Mouse (Mus musculus): ENCODE measurements around the gene Six2.

Gene Six2

GRCm38 (mm10) chr17:85688236-85688910 lies at the start of gene Six2:
Gene Six2 (minus strand): TSS chr17:85688274.
- DNase-seq: no peak

GRCm38 (mm10) chr17:85737090-85737780 lies 49.2 kb upstream of the Six2 start:
- DNase-seq: no peak

GRCm38 (mm10) chr17:85731329-85731728 lies 43.3 kb upstream of the Six2 start:
- no peak for DNase-seq

- no peak for DNase-seq
These were observed 42.3 kb upstream of the Six2 start for GRCm38 (mm10) chr17:85730231-85731015.

GRCm38 (mm10) chr17:85728071-85728718 lies 40.1 kb upstream of the Six2 start:
- no peak for DNase-seq

GRCm38 (mm10) chr17:85725988-85726387 lies 37.9 kb upstream of the Six2 start:
- DNase-seq: no peak

GRCm38 (mm10) chr17:85723166-85723565 lies 35.1 kb upstream of the Six2 start:
- no peak for DNase-seq

- no peak for DNase-seq
These were observed 29.2 kb upstream of the Six2 start for GRCm38 (mm10) chr17:85717266-85717665.

GRCm38 (mm10) chr17:85715784-85716183 lies 27.7 kb upstream of the Six2 start:
- DNase-seq: no peak

- no peak for DNase-seq
These were observed 26.3 kb upstream of the Six2 start for GRCm38 (mm10) chr17:85714370-85714769.

GRCm38 (mm10) chr17:85712874-85713273 lies 24.8 kb upstream of the Six2 start:
- no peak for DNase-seq

- no peak for DNase-seq
These were observed 16.5 kb upstream of the Six2 start for GRCm38 (mm10) chr17:85704369-85705260.

- peak; percentile 22 for DNase-seq
These were observed 12.0 kb upstream of the Six2 start for GRCm38 (mm10) chr17:85700028-85700427.

GRCm38 (mm10) chr17:85698643-85699042 lies 10.6 kb upstream of the Six2 start:
- DNase-seq: no peak

GRCm38 (mm10) chr17:85697976-85698375 lies 9.9 kb upstream of the Six2 start:
- DNase-seq: no peak

- no peak for DNase-seq
These were observed 6.4 kb upstream of the Six2 start for GRCm38 (mm10) chr17:85694499-85694898.

- no peak for DNase-seq
These were observed 5.0 kb upstream of the Six2 start for GRCm38 (mm10) chr17:85693101-85693500.

- DNase-seq: no peak
These were observed 4.5 kb upstream of the Six2 start for GRCm38 (mm10) chr17:85692594-85692993.

GRCm38 (mm10) chr17:85691701-85692536 lies 3.8 kb upstream of the Six2 start:
- DNase-seq: no peak

GRCm38 (mm10) chr17:85690969-85691335 lies 2.9 kb upstream of the Six2 start:
- no peak for DNase-seq

- no peak for DNase-seq
These were observed 2.4 kb upstream of the Six2 start for GRCm38 (mm10) chr17:85690323-85690968.
